Mouse (Mus musculus) cortical plate, adult 2 months (tissue): ENCODE measurements around the gene March6.

ENCODE experiments used
- CTCF ChIP-seq: fragments of 200-500 bp; IDR thresholded peaks from 2 replicates; pipeline ENCODE4 v1.5.1; 2011; ENCODE audit warnings: mild to moderate bottlenecking, control low read depth, low read length; ENCODE audit not compliant: insufficient read depth; ENCODE audit errors: extremely low read depth
- POLR2A ChIP-seq: fragments of 200-500 bp; IDR thresholded peaks from 2 replicates; pipeline ENCODE4 v1.6.1; 2011; ENCODE audit warnings: mild to moderate bottlenecking, low read length, control low read depth; ENCODE audit not compliant: insufficient read depth; ENCODE audit errors: extremely low read depth

DNA sequence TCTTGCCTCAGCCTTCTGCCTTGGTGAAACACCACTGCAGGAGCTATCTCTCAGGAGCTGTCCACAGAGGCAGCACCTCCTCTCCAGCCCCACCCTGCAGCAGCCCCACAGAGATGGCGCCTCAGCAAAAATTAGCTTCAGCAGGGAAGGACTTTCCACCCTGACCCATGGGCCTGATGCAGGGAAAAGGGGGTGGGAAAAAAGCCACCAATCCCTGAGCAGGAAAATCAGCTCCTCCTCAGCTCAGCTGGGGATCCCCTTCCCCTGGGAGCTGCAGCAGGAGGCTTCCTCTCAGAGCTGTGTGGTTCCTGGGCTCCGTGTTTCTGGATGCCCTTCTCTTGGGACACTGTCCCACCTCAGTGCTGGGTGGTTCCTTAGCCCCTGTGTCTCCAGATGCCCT lies 81.1 kb downstream of the March6 start:
- no peak for TF ChIP-seq POLR2A
- no peak for TF ChIP-seq CTCF
